28 mouse cellular contexts compared by ENCODE assay signal in the genomic region with DNA sequence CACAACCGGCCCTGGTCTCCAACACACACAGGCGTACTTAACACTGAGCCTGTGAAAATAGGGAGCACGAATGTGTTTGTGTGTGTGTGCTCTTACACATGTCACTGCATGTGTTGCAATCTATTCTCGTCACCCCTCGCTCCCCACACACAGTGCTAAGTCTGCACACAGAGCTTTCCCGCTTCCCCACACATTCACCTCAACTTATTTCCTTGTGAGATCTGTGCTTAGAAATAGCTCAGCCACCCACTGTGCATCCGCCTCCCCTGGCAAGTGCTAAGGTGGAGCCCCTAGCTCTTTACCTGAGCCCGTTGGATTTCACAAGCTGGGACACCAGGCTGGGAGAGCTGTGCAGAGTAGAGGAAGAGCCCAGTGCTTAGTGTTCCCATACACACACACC. TPM values are rescaled to one million over a fixed set of nuclear protein-coding genes. Genes with fewer than 3 reads are reported as not detected.
"Had no signal": no experiment of that assay in that cellular context is flagged by ENCODE, and none has a peak within 500 bp of the region (broad histone marks: within the 10 kb centered on the region; RNA-seq: fewer than 3 reads in every experiment).

No protein-coding gene starts in this region.

- H3K4me1 ChIP-seq: limb, embryonic 12.5 days; limb, embryonic 15.5 days; midbrain, embryonic 10.5 days; stomach, embryonic 15.5 days had no signal

- H3K4me2 ChIP-seq: limb, embryonic 12.5 days; limb, embryonic 15.5 days; liver, embryonic 11.5 days; lung, embryonic 14.5 days; midbrain, embryonic 13.5 days; neural tube, embryonic 13.5 days; stomach, embryonic 15.5 days had no signal

- H3K36me3 ChIP-seq: limb, embryonic 12.5 days; limb, embryonic 15.5 days; midbrain, embryonic 10.5 days; midbrain, embryonic 13.5 days; neural tube, embryonic 13.5 days; stomach, embryonic 15.5 days had no signal

- H3K27me3 ChIP-seq: midbrain, embryonic 13.5 days; neural tube, embryonic 13.5 days; stomach, embryonic 15.5 days had no signal

- H3K27ac ChIP-seq: kidney, postnatal 0 days; layer of hippocampus, adult 2 months; limb, embryonic 12.5 days; limb, embryonic 15.5 days; liver, embryonic 14.5 days; midbrain, embryonic 10.5 days; midbrain, embryonic 13.5 days; neural tube, embryonic 13.5 days; stomach, embryonic 15.5 days had no signal

- DNase-seq: kidney, adult 2 months; kidney, postnatal 25 days; layer of hippocampus, postnatal 36 days; left cerebral cortex, postnatal 4 days; liver, postnatal 0 days; lung, embryonic 14.5 days; lung, postnatal 36 days; retina, postnatal 1 day; spleen, adult 18-20 months; thymus, adult 18-20 months; thymus, postnatal 36 days had no signal

- ATAC-seq: intestine, postnatal 0 days; liver, postnatal 0 days; lung, postnatal 0 days; midbrain, embryonic 13.5 days; midbrain, embryonic 16.5 days had no signal

- H3K9ac ChIP-seq: limb, embryonic 12.5 days; limb, embryonic 15.5 days; liver, embryonic 14.5 days; liver, postnatal 0 days; lung, embryonic 14.5 days; midbrain, embryonic 13.5 days; neural tube, embryonic 13.5 days; stomach, embryonic 15.5 days had no signal

- H3K4me3 ChIP-seq: layer of hippocampus, adult 2 months; limb, embryonic 12.5 days; limb, embryonic 15.5 days; midbrain, embryonic 10.5 days; midbrain, embryonic 13.5 days; myocyte; neural tube, embryonic 13.5 days; stomach, embryonic 15.5 days had no signal

- H3K9me3 ChIP-seq: limb, embryonic 12.5 days; limb, embryonic 15.5 days; megakaryocyte, embryonic 14.5 days; midbrain, embryonic 10.5 days; midbrain, embryonic 13.5 days; neural tube, embryonic 13.5 days; stomach, embryonic 15.5 days had no signal

RNA-seq across cellular contexts. Expression of gene Kcnip3, which starts 23.1 kb away (rescaled TPM):
- total RNA-seq: neutrophil, adult 5-6 weeks had no signal

RNA-seq across cellular contexts. Expression of gene Prom2, which starts 42.5 kb away (rescaled TPM):
- total RNA-seq: left cerebral cortex, postnatal 4 days; monocyte, adult 5-6 weeks; neutrophil, adult 5-6 weeks had no signal
- polyA plus RNA-seq: liver, embryonic 14.5 days; liver, postnatal 0 days; midbrain, embryonic 13.5 days; myocyte; neural tube, embryonic 13.5 days had no signal
